Comparison of ENCODE assay signal across 11 mouse cellular contexts in the genomic region with DNA sequence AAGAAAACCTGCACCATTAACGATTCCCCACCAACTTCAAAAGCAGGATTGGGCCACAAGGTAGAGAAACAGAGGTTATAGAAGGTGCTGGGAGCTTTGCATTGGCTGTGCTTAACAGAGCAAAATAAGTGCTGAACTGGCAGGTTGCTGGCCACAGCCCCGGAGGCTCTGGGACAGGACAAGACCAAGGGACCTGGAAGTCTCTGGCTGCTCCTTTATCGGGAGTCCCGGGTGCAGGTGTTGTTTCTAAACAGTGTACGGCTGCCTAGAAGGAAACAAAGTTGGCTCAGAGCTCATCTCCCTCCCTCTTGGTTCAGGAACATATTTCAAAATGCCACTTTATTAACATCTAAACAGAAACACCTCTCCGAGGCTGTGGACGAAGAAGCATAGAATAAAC.
DNase-seq lines count a peak whose midpoint lies in the region; ATAC-seq lines count a peak whose summit lies in the region.
"Had no signal": no experiment of that assay in that cellular context is flagged by ENCODE, and none has a peak within 500 bp of the region (broad histone marks: within the 10 kb centered on the region; RNA-seq: fewer than 3 reads in every experiment).

No protein-coding gene starts in this region.

- WGBS in heart, embryonic 11.5 days (ENCODE audit: insufficient replicate concordance), result 61% methylated on average over 7 of the region's 7 CpGs
- 5% methylated on average over 7 of the region's 7 CpGs for WGBS in forebrain, embryonic 16.5 days
- 25% methylated on average over 7 of the region's 7 CpGs for WGBS in midbrain, embryonic 12.5 days

- no peaks in the 10 kb centered on the region for H3K4me1 ChIP-seq in heart, embryonic 11.5 days (ENCODE audit: control insufficient read depth, insufficient read depth, low read length)
- peaks cover 12% of the 10 kb centered on the region for H3K4me1 ChIP-seq in forebrain, embryonic 16.5 days (replicated peaks; ENCODE audit: control insufficient read depth, insufficient read depth, low read length)
- peaks cover 11% of the 10 kb centered on the region; the same call in 1 of the 2 replicates for H3K4me1 ChIP-seq in midbrain, embryonic 12.5 days
- H3K4me1 ChIP-seq: embryonic facial prominence, embryonic 12.5 days had no signal

- H3K9me3 ChIP-seq in heart, embryonic 11.5 days (replicated peaks; ENCODE audit: control insufficient read depth, low read length), result no peaks in the 10 kb centered on the region
- H3K9me3 ChIP-seq in forebrain, embryonic 16.5 days (ENCODE audit: control insufficient read depth, low read length), result no peaks in the 10 kb centered on the region
- H3K9me3 ChIP-seq in midbrain, embryonic 12.5 days, result no peaks in the 10 kb centered on the region
- H3K9me3 ChIP-seq: embryonic facial prominence, embryonic 12.5 days had no signal

- H3K4me2 ChIP-seq in heart, embryonic 11.5 days, result 0 out of 2 replicates have a peak overlapping the region, but pooled peaks have one; percentile 14
- peak overlapping the region; percentile 47 for H3K4me2 ChIP-seq in forebrain, embryonic 16.5 days (ENCODE audit: low read length)
- H3K4me2 ChIP-seq in midbrain, embryonic 12.5 days (replicated peaks), result peak overlapping the region; percentile 49
- H3K4me2 ChIP-seq: embryonic facial prominence, embryonic 12.5 days had no signal

- no peaks in the 10 kb centered on the region for H3K36me3 ChIP-seq in heart, embryonic 11.5 days (ENCODE audit: control insufficient read depth, insufficient read depth, low read length)
- H3K36me3 ChIP-seq in forebrain, embryonic 16.5 days (ENCODE audit: control insufficient read depth, insufficient read depth), result no peaks in the 10 kb centered on the region
- no peaks in the 10 kb centered on the region for H3K36me3 ChIP-seq in midbrain, embryonic 12.5 days
- H3K36me3 ChIP-seq: embryonic facial prominence, embryonic 12.5 days had no signal

- no peaks in the 10 kb centered on the region for H3K27me3 ChIP-seq in heart, embryonic 11.5 days (ENCODE audit: control insufficient read depth, insufficient read depth, low read length)
- no peaks in the 10 kb centered on the region for H3K27me3 ChIP-seq in forebrain, embryonic 16.5 days (replicated peaks; ENCODE audit: control insufficient read depth, insufficient read depth, low read length)
- H3K27me3 ChIP-seq in midbrain, embryonic 12.5 days, result no peaks in the 10 kb centered on the region
- H3K27me3 ChIP-seq: embryonic facial prominence, embryonic 12.5 days had no signal

- DNase-seq in heart, adult 8-10 months (ENCODE audit: low spot score), result no peak
- DNase-seq in MN1 (ENCODE audit: low spot score), result peak; percentile 19
- DNase-seq in right cerebral cortex, postnatal 36 days (ENCODE audit: low spot score in 2 of 2), result no peak
- DNase-seq in urinary bladder, postnatal 25 days (ENCODE audit: low spot score), result no peak
- DNase-seq: heart, adult 2 months; lung, postnatal 14 days had no signal

- ATAC-seq in heart, embryonic 11.5 days (replicated peaks; ENCODE audit: insufficient number of reproducible peaks, low FRiP score, low TSS enrichment), result no peak
- ATAC-seq in forebrain, embryonic 16.5 days, result peak; percentile 54
- ATAC-seq in midbrain, embryonic 12.5 days (ENCODE audit: low FRiP score, low read depth), result peak; percentile 66
- ATAC-seq in frontal cortex, adult (ENCODE audit: low TSS enrichment), result no peak

- H3K4me3 ChIP-seq in heart, embryonic 11.5 days (ENCODE audit: low read depth, low read length), result no peak overlapping the region
- H3K4me3 ChIP-seq in forebrain, embryonic 16.5 days (replicated peaks; ENCODE audit: low read length), result peak overlapping the region; percentile 1; the same call in 1 of the 2 replicates
- peak overlapping the region; percentile 26 for H3K4me3 ChIP-seq in midbrain, embryonic 12.5 days
- H3K4me3 ChIP-seq: embryonic facial prominence, embryonic 12.5 days; heart, adult 2 months had no signal

- no peak overlapping the region for H3K27ac ChIP-seq in heart, embryonic 11.5 days (ENCODE audit: low read depth, low read length)
- peak overlapping the region; percentile 2; the same call in 1 of the 2 replicates for H3K27ac ChIP-seq in forebrain, embryonic 16.5 days (ENCODE audit: low read length)
- 0 out of 2 replicates have a peak overlapping the region, but pooled peaks have one; percentile 10 for H3K27ac ChIP-seq in midbrain, embryonic 12.5 days (replicated peaks)
- H3K27ac ChIP-seq: embryonic facial prominence, embryonic 12.5 days; heart, adult 2 months had no signal

- no peak overlapping the region for H3K9ac ChIP-seq in heart, embryonic 11.5 days (ENCODE audit: low read depth, low read length)
- no peak overlapping the region; the same call in 1 of the 2 replicates for H3K9ac ChIP-seq in forebrain, embryonic 16.5 days (replicated peaks; ENCODE audit: low read depth, low read length)
- peak overlapping the region; percentile 37 for H3K9ac ChIP-seq in midbrain, embryonic 12.5 days (replicated peaks)
- H3K9ac ChIP-seq: embryonic facial prominence, embryonic 12.5 days had no signal

Comparison
In these comparisons a context has a peak if more than half of its experiments do, and no peak if none do; other contexts are left out.
1. ATAC-seq: peak in forebrain, embryonic 16.5 days (single experiment) and midbrain, embryonic 12.5 days (single experiment); none in heart, embryonic 11.5 days (single experiment) and frontal cortex, adult (single experiment).
2. Peak in every context shown above with its lines, with median percentiles within 50 percentile points of each other: H3K4me2 ChIP-seq.